Mouse (Mus musculus): ENCODE data around the gene Herc4. TPM values are rescaled to one million over a fixed set of nuclear protein-coding genes. Genes with fewer than 3 reads are reported as not detected.
A peak's percentile ranks its signal among the peaks of the same experiment; 100 is the strongest.

The Herc4 gene
- 46.7 and 46.9 TPM in 2 replicates for polyA plus RNA-seq (2016; fragmentation: Nextera tagmentation; extraction: Ambion mirVana)

DNA sequence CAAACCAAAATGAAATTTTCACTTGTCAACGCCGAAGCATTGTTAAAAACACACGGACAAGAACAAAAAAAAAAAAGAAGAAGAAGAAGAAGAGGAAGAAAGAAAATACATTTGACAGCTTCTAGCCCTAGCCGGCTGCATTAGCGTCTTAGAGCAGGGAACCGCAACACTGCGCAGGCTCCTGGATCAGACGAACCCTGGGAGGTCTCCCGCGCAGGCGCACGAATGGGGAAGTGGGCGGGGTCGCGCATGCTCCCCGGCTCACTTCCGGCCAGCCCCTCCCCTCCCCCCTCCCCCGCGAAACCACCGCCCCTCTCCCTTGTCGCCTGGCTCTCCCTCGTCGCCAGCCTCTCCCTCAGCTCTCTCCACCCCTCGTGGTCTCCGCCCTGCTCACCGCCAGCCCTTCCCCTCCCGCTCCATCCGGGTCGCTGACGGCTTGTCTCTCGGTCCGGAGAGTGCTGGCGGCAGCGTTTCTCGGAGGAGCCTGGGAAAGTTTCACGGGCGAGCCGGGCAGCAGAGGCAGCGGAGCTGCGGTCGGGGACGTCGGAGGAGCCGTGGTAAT lies at the start of gene Herc4:
Gene Herc4, plus strand, starts transcription at position 318 of the 562 bp plus-strand sequence.
- peaks cover 18% of the 10 kb centered on the region for H3K4me1 ChIP-seq
- DNase-seq (ENCODE audit: low spot score), result peak; percentile 97
- peaks cover 17% of the 10 kb centered on the region for H3K36me3 ChIP-seq
- no peaks in the 10 kb centered on the region for H3K9me3 ChIP-seq (replicated peaks)
- no peaks in the 10 kb centered on the region for H3K27me3 ChIP-seq (ENCODE audit: low read depth, poor library complexity, severe bottlenecking)
- H3K4me3 ChIP-seq, result peak within 1 kb of the TSS; percentile 95
- WGBS, result 1% methylated on average over 43 of the region's 44 CpGs
- peak within 1 kb of the TSS; percentile 93 for H3K27ac ChIP-seq (replicated peaks)

DNA sequence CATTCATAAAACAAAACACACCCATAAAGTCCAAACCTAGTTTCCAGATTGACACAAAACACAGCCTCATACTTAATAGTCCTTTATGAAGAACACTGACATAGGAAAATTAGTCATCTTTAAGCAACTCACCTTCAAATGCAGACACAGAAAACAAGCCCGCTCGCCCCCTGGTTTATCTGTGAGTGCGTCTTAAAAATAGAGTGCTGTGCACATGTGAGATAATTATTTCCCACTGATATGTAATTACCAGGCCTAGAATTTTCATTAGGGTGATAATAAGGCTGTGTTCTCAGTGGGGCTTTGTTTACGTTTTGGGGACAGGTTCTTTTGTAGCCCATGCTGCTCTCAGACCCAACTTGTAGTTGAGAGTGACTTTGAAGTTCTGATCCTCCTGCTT lies 44.6 kb upstream of the Herc4 start:
- WGBS, result 89% methylated on average over 4 of the region's 4 CpGs
- Histone ChIP-seq H3K4me3 (no peak overlapping the region), H3K36me3 (no peaks in the 10 kb centered on the region), H3K27me3 (ENCODE audit: low read depth, poor library complexity, severe bottlenecking) (no peaks in the 10 kb centered on the region), H3K27ac (replicated peaks) (no peak overlapping the region), H3K4me1 (no peaks in the 10 kb centered on the region), H3K9me3 (replicated peaks) (no peaks in the 10 kb centered on the region)
- no peak for DNase-seq (ENCODE audit: low spot score)

DNA sequence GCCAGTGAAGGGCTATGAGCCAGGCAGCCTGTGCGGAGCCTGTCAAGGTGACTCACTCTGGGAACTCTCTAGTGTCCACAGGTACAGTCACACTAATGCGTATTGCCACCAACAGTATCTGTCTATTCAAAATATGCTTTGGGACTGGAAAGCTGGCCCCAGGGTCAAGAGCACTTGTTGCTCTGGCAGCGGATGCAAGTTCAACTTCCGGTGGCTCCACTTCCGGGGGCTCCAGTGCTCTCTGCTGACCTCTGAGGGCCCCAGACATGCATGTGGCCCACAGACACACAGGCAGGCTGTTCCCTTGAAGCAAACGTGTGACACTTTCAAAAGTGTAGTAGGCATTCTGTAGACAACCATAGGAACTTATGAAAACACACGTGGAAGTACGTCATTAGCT lies 42.1 kb upstream of the Herc4 start:
- Histone ChIP-seq H3K4me3 (no peak overlapping the region), H3K36me3 (no peaks in the 10 kb centered on the region), H3K27me3 (ENCODE audit: low read depth, poor library complexity, severe bottlenecking) (no peaks in the 10 kb centered on the region), H3K4me1 (no peaks in the 10 kb centered on the region), H3K9me3 (replicated peaks) (no peaks in the 10 kb centered on the region), H3K27ac (replicated peaks) (no peak overlapping the region)
- WGBS, result 81% methylated on average over 8 of the region's 8 CpGs
- DNase-seq (ENCODE audit: low spot score), result no peak

DNA sequence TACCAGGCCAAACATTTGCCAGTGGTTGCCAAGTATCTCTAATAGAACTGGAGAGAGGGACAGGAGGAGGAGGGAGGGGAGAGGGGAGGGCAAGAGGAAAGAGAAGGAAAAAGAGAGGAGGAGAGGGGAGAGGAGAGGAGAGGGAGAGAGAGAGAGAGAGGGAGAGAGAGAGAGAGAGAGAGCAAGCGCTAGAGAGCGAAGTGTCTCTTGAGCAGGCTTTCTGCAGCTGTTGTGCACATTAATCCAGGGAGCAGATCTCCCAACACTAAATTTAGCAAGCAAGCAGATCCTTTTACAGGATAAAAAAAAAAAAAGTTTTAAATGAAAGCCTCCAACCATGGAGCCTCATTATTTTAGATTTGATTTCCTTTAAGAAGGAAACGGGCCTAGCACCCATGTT lies 40.6 kb upstream of the Herc4 start:
- no peak overlapping the region for H3K4me3 ChIP-seq
- no peaks in the 10 kb centered on the region for H3K9me3 ChIP-seq (replicated peaks)
- H3K27me3 ChIP-seq (ENCODE audit: low read depth, poor library complexity, severe bottlenecking), result no peaks in the 10 kb centered on the region
- no peak overlapping the region for H3K27ac ChIP-seq (replicated peaks)
- H3K36me3 ChIP-seq, result no peaks in the 10 kb centered on the region
- DNase-seq (ENCODE audit: low spot score), result no peak
- 81% methylated on average over 3 of the region's 3 CpGs for WGBS
- H3K4me1 ChIP-seq, result no peaks in the 10 kb centered on the region

DNA sequence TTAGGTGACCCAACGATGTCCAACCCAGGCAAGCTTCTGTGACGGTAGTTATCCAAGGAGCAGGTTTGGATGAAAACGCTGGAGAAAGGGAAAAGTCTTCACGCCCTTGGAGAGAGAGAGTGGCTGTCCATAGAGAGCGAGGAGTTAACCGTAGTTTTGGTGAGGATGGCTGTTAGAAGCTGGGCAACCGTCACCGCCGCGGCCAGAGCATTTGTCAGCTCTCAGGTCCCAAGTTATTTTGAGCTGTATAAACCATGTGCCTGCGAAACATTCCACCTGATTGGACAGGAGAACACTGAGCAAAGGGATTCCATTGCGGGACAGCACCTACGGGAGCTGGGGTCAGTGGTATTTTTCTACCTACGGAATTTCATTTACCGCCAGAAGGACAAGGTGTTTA lies 39.9 kb upstream of the Herc4 start, which contains the start of gene Mypn:
Gene Mypn, minus strand, starts transcription at position 225 of the 400 bp plus-strand sequence.
- Histone ChIP-seq H3K4me1 (no peaks in the 10 kb centered on the region), H3K27ac (replicated peaks) (no peak within 1 kb of the TSS), H3K27me3 (ENCODE audit: low read depth, poor library complexity, severe bottlenecking) (no peaks in the 10 kb centered on the region), H3K36me3 (no peaks in the 10 kb centered on the region), H3K9me3 (replicated peaks) (no peaks in the 10 kb centered on the region), H3K4me3 (no peak within 1 kb of the TSS)
- DNase-seq (ENCODE audit: low spot score), result no peak
- WGBS, result 92% methylated on average over 15 of the region's 15 CpGs

DNA sequence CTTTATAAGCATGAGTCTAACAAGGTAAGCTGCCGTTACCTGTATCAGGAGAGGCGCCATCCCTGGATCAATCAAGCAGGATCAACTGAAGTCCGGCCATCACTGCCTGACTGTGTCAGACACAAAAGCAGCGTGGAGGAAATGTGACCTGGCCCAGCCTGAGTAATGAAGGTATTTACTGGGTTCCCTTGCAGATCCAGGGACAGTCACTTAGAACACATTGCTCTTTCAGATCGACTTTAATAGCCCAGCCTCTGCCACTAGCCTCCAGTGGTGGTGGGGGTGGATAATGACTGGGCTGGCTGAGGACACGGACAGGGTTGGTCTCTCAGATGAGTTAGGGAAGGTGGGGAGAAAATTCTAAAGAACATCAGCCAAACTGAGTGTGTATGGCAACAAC lies 34.7 kb upstream of the Herc4 start:
- no peak overlapping the region for H3K4me3 ChIP-seq
- no peaks in the 10 kb centered on the region for H3K9me3 ChIP-seq (replicated peaks)
- no peaks in the 10 kb centered on the region for H3K27me3 ChIP-seq (ENCODE audit: low read depth, poor library complexity, severe bottlenecking)
- WGBS, result 78% methylated on average over 6 of the region's 6 CpGs
- no peaks in the 10 kb centered on the region for H3K36me3 ChIP-seq
- H3K27ac ChIP-seq (replicated peaks), result no peak overlapping the region
- no peak for DNase-seq (ENCODE audit: low spot score)
- H3K4me1 ChIP-seq, result no peaks in the 10 kb centered on the region

DNA sequence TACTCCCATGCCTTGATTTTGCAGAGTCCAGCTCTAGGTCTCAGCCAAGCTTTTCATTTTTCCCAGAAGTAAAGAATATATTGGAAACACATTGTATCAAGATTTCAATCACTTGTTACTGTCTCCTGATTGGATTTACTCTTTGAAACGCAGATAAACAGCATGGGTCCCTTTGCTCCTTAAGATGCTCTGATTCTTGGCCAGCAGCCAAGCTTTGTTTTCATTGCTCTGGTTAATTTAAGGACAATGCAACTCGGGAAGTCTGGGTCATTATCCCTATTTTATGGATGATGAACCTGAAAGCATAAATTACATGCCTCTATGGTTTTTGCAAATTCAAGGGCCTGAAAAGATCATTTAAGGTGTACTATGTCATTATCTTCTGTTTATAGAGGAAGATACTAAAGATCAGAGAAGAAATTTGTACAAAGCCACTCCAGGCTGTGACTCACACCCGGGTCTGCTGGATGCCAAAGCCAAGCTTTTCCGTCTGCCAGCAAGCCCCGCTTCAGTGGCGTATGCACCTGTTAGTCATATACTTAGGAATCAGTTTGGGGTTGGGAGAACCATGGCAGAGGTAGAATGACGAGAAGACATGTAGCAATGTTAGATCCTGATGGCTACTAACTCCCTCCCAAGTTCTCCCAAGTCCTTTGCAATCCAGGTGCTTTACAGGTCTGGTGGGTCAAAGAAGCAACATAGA lies 22.4 kb upstream of the Herc4 start:
- no peaks in the 10 kb centered on the region for H3K4me1 ChIP-seq
- no peaks in the 10 kb centered on the region for H3K36me3 ChIP-seq
- WGBS, result 71% methylated on average over 7 of the region's 7 CpGs
- H3K27me3 ChIP-seq (ENCODE audit: low read depth, poor library complexity, severe bottlenecking), result no peaks in the 10 kb centered on the region
- H3K27ac ChIP-seq (replicated peaks), result no peak overlapping the region
- DNase-seq (ENCODE audit: low spot score), result no peak
- H3K9me3 ChIP-seq (replicated peaks), result no peaks in the 10 kb centered on the region
- no peak overlapping the region for H3K4me3 ChIP-seq

DNA sequence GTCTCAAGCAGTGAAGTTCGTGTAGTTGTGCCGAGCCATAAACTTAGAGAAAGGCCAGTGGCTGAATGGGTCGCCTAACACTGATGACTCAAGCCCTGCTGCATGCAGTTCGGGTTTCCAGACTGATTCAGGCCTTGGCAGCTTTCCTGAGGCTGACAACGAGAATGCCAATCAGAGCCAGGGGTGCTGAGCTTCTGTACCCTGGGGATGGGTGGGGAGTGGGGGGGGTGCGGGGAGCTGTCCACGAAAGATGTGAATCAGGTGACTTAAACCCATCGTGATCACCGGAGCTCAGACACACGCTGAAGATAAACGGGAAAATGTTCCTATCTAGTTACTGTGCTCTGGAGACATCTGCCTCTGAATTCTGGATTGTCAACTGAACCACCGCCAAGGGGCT lies 19.3 kb upstream of the Herc4 start:
- Histone ChIP-seq H3K4me3 (no peak overlapping the region), H3K4me1 (no peaks in the 10 kb centered on the region), H3K27ac (replicated peaks) (no peak overlapping the region), H3K9me3 (replicated peaks) (no peaks in the 10 kb centered on the region), H3K27me3 (ENCODE audit: low read depth, poor library complexity, severe bottlenecking) (no peaks in the 10 kb centered on the region), H3K36me3 (no peaks in the 10 kb centered on the region)
- no peak for DNase-seq (ENCODE audit: low spot score)
- WGBS, result 80% methylated on average over 12 of the region's 12 CpGs

DNA sequence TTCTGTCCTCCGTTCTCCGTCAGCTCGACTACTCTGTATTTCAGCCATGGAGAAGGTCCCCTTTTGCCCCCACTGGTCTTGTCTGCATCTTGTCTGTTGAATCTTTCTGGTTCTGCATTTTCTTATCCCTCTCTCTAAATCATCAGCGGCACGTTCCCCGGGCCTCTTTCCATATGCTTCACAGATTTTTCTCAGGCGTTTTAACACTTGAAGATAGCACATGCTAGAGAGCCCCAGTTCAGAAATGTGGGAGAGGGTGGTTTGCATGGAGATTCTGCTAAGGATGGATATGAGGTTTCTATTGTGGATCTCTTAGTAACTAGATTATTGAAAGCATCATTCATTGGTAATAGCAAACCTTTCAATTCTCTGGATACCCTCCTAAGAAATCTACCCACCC lies 13.3 kb upstream of the Herc4 start:
- Histone ChIP-seq H3K4me3 (no peak overlapping the region), H3K4me1 (no peaks in the 10 kb centered on the region), H3K27me3 (ENCODE audit: low read depth, poor library complexity, severe bottlenecking) (no peaks in the 10 kb centered on the region), H3K36me3 (no peaks in the 10 kb centered on the region), H3K9me3 (replicated peaks) (no peaks in the 10 kb centered on the region), H3K27ac (replicated peaks) (no peak overlapping the region)
- WGBS, result 90% methylated on average over 7 of the region's 7 CpGs
- DNase-seq (ENCODE audit: low spot score), result no peak

DNA sequence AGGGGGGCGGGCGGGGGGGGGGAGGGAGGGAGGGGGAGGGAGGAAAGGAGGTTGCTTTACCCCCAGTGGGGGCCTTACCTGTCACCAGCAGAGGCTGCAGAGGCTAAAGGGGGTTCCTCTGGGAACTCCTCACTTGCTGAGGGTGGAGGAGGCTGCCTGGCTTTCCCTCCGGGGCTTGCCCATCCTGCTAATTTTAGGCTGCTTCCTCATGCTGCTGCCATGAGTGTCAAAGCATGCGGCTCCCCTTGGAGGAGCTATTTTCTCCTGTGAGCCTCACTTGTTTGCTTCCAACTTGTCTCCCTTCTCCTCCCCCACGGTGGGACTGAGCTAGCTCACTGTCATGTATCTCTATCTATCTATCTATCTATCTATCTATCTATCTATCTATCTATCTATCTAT lies 12.8 kb upstream of the Herc4 start:
- Histone ChIP-seq H3K27me3 (ENCODE audit: low read depth, poor library complexity, severe bottlenecking) (no peaks in the 10 kb centered on the region), H3K36me3 (no peaks in the 10 kb centered on the region), H3K27ac (replicated peaks) (no peak overlapping the region), H3K9me3 (replicated peaks) (no peaks in the 10 kb centered on the region), H3K4me1 (no peaks in the 10 kb centered on the region), H3K4me3 (no peak overlapping the region)
- 60% methylated on average over 3 of the region's 5 CpGs for WGBS
- no peak for DNase-seq (ENCODE audit: low spot score)

DNA sequence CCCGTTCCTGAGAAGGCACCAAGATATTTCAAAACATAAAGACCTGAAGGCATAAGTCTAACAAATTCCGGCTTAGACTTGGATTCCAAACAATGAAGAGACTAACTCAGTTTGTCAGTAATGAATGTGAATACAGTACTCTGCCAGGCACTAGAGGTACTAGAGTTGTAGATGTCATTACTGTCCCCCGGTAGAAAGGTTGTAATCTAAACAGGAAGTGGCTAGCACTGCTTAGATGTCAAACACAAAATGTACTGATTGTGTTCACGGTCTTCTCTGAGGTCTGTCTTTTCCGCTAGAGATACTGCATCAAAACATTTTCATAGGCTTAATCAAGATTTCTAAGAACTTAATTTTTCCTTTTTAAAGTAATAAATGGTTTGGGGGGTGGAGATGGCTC lies 12.0 kb upstream of the Herc4 start:
- 83% methylated on average over 5 of the region's 5 CpGs for WGBS
- DNase-seq (ENCODE audit: low spot score), result no peak
- Histone ChIP-seq H3K36me3 (no peaks in the 10 kb centered on the region), H3K4me1 (no peaks in the 10 kb centered on the region), H3K27ac (replicated peaks) (no peak overlapping the region), H3K27me3 (ENCODE audit: low read depth, poor library complexity, severe bottlenecking) (no peaks in the 10 kb centered on the region), H3K4me3 (no peak overlapping the region), H3K9me3 (replicated peaks) (no peaks in the 10 kb centered on the region)

DNA sequence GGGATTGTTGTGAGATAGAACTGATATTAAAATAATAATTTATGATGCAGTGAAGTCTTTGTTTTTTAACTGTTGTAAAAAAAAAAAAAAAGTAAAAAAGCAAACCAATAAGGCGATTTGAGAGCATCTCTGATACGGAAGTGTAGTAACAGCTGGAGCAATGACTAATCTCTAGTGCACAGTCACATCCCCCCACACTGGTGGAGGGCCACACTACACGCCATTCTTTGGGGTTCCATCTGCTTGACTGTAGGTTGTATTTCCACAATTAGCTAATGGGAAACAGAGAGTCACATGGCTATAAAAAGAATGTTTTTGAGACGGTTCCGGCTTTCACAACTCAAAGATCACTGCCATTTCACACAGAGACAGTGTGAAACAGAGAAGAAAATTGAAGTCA lies 9.5 kb upstream of the Herc4 start:
- H3K27ac ChIP-seq (replicated peaks), result no peak overlapping the region
- H3K9me3 ChIP-seq (replicated peaks), result no peaks in the 10 kb centered on the region
- H3K4me1 ChIP-seq, result no peaks in the 10 kb centered on the region
- H3K4me3 ChIP-seq, result no peak overlapping the region
- H3K36me3 ChIP-seq, result no peaks in the 10 kb centered on the region
- 83% methylated on average over 5 of the region's 5 CpGs for WGBS
- no peak for DNase-seq (ENCODE audit: low spot score)
- H3K27me3 ChIP-seq (ENCODE audit: low read depth, poor library complexity, severe bottlenecking), result no peaks in the 10 kb centered on the region

DNA sequence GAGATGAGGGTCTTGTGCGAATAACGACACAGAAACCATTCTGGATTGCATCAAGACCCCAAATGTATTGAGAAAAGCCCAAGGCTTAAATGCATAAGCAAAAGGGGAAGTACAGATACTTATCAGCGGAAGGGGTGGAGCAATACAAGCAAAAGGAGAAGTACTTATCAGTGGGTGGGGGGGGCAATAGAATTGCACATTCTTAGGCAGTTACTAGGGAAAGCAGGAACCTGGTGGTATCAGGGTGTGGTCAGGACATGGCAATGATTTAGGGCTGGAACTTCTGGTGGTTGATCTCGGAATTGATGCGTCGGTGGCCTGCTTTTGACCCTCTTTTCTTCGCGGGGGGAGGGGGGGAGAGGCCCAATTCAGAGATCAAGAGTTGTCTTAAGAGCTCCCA lies 7.7 kb upstream of the Herc4 start:
- H3K27me3 ChIP-seq (ENCODE audit: low read depth, poor library complexity, severe bottlenecking), result no peaks in the 10 kb centered on the region
- no peak overlapping the region for H3K27ac ChIP-seq (replicated peaks)
- DNase-seq (ENCODE audit: low spot score), result no peak
- H3K4me3 ChIP-seq, result no peak overlapping the region
- no peaks in the 10 kb centered on the region for H3K9me3 ChIP-seq (replicated peaks)
- no peaks in the 10 kb centered on the region for H3K4me1 ChIP-seq
- no peaks in the 10 kb centered on the region for H3K36me3 ChIP-seq
- 86% methylated on average over 8 of the region's 8 CpGs for WGBS
